Mouse (Mus musculus): ENCODE measurements around the gene Pgm3. TPM values are rescaled to one million over a fixed set of nuclear protein-coding genes. Genes with fewer than 3 reads are reported as not detected.
A peak's percentile ranks its signal among the peaks of the same experiment; 100 is the strongest.

Gene Pgm3
- polyA plus RNA-seq, 1 experiment from 2014 or later: 40.2 TPM

DNA sequence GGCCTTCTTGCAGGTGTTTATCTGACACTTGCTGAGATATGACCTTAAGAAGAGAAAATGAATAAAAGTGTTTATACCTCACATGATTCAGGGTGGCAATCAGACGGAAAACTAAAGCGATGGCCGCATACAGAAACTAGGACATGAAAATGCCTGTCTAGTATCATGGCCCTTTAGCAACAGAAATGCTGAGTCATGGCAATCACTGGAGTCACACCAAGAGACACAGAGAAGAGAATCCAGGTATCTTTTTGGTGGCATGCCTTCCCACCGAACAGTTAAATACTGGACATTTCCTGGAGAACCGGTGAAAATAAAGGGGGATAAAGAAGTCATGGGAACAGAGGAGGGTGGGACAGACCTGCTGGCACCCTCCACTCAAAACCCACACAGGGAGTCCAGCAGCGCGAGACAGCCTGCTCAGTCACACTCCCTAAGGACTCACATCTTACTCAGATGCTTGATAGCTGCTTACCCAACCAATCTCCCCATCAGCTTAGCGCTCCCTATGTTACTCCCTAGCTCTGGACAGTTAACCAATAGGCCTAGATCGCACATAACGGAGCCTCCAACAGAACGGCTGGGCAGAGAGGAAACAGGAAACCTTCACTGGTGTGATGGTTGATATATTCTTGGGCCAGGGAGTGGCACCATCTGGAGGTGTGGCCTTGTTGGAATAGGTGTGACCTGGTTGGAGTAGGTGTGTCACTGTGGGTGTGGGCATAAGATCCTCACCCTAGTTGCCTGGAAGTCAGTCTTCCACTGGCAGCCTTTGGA, 15.6 kb upstream of the Pgm3 start:
- H3K4me3 ChIP-seq (replicated peaks): no peak overlapping the region
- WGBS: 91% methylated on average over 11 of the region's 11 CpGs
- H3K4me1 ChIP-seq (replicated peaks): no peaks in the 10 kb centered on the region
- H3K9ac ChIP-seq (replicated peaks): no peak overlapping the region
- H3K27ac ChIP-seq: no peak overlapping the region
- ATAC-seq: no peak
- no peaks in the 10 kb centered on the region for H3K9me3 ChIP-seq
- H3K36me3 ChIP-seq: no peaks in the 10 kb centered on the region
- H3K27me3 ChIP-seq: no peaks in the 10 kb centered on the region
- no peak overlapping the region for H3K4me2 ChIP-seq (replicated peaks)

GRCm38 (mm10) chr9:86583740-86584139, 12.1 kb upstream of the Pgm3 start:
- no peaks in the 10 kb centered on the region for H3K9me3 ChIP-seq
- WGBS: 56% methylated on average over 3 of the region's 3 CpGs
- H3K4me1 ChIP-seq (replicated peaks): no peaks in the 10 kb centered on the region
- no peak overlapping the region for H3K9ac ChIP-seq (replicated peaks)
- no peak overlapping the region for H3K4me2 ChIP-seq (replicated peaks)
- peak; percentile 60 for ATAC-seq
- H3K36me3 ChIP-seq: no peaks in the 10 kb centered on the region
- H3K27me3 ChIP-seq: no peaks in the 10 kb centered on the region
- H3K4me3 ChIP-seq (replicated peaks): no peak overlapping the region
- no peak overlapping the region for H3K27ac ChIP-seq

- ATAC-seq: no peak
- H3K4me2 ChIP-seq (replicated peaks): no peak overlapping the region
- H3K4me3 ChIP-seq (replicated peaks): no peak overlapping the region
- H3K36me3 ChIP-seq: no peaks in the 10 kb centered on the region
- no peaks in the 10 kb centered on the region for H3K4me1 ChIP-seq (replicated peaks)
- H3K9me3 ChIP-seq: no peaks in the 10 kb centered on the region
- H3K27ac ChIP-seq: no peak overlapping the region
- no peaks in the 10 kb centered on the region for H3K27me3 ChIP-seq
- WGBS: 90% methylated on average over 10 of the region's 10 CpGs
- no peak overlapping the region for H3K9ac ChIP-seq (replicated peaks)
Observed at GRCm38 (mm10) chr9:86579657-86580056, 8.0 kb upstream of the Pgm3 start.

DNA sequence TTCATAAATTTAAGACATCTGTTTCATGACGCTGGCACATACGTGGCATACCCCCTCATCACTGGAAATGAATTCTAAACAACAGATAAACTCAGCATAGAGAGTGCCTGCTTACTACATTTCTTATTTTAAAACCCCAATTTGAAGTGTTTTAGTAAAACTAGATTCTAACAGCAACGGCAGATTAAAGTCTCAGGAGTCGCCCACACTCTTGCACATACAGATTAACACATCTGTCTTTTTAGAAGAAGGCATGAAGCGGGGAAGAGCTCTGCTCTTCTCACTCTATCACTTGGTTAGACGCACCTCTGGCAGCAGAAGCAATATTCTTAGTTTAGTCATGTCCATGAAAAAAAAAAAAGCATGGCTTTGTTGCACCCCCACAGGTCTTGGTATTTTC, 3.5 kb upstream of the Pgm3 start:
- WGBS: 95% methylated on average over 6 of the region's 6 CpGs

DNA sequence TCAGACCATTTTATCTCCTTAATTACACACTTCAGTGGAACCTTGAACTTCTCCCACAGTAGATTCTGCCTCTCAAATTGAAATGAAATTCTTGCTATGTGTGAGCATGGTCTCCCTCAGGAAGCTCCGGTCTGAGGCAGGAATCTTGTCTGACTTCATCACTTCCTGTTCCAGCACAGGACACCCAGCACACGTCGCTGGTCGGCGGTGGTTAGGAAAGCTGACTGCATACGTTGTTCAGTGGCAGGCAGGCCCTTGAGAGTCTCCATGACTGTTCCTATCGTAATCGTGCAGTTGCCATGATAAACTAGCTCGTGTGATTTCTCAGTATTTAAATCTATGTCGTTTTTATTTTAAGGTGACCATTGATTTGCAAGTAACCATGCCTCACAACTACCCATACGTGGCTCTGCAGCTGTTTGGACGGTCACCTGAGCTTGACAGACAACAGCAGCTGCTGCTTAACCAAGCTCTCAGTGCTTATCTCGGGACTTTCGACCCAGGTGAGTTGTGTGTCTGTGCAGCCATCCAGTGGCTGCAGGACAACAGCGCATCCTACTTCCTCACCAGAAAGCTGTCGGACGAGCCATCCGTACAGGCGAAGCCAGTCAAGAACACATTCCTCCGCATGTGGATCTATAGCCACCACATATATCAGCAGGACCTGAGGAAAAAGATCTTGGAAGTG, 2.1 kb upstream of the Pgm3 start:
- no peak for ATAC-seq
- no peaks in the 10 kb centered on the region for H3K27me3 ChIP-seq
- H3K9ac ChIP-seq (replicated peaks): no peak overlapping the region
- peaks cover 19% of the 10 kb centered on the region for H3K4me1 ChIP-seq (replicated peaks)
- no peak overlapping the region for H3K4me2 ChIP-seq (replicated peaks)
- H3K36me3 ChIP-seq: peaks cover 8% of the 10 kb centered on the region; the same call in 1 of the 2 replicates
- 89% methylated on average over 20 of the region's 20 CpGs for WGBS
- no peak overlapping the region for H3K27ac ChIP-seq
- no peaks in the 10 kb centered on the region for H3K9me3 ChIP-seq
- H3K4me3 ChIP-seq (replicated peaks): no peak overlapping the region

More for the DNA sequence above, 3.5 kb upstream of the Pgm3 start:
- Histone ChIP-seq H3K4me3 (replicated peaks) (no peak overlapping the region), H3K4me2 (replicated peaks) (no peak overlapping the region), H3K9me3 (no peaks in the 10 kb centered on the region), H3K9ac (replicated peaks) (no peak overlapping the region), H3K27ac (no peak overlapping the region), H3K36me3 (no peaks in the 10 kb centered on the region), H3K4me1 (replicated peaks) (peaks cover 17% of the 10 kb centered on the region), H3K27me3 (no peaks in the 10 kb centered on the region)
- ATAC-seq: no peak

- no peak for ATAC-seq
- Histone ChIP-seq H3K4me3 (replicated peaks) (peak overlapping the region; percentile 77), H3K4me2 (replicated peaks) (peak overlapping the region; percentile 99), H3K9ac (replicated peaks) (peak overlapping the region; percentile 72), H3K36me3 (peaks cover 17% of the 10 kb centered on the region), H3K27ac (no peak overlapping the region), H3K4me1 (replicated peaks) (peaks cover 19% of the 10 kb centered on the region), H3K27me3 (no peaks in the 10 kb centered on the region), H3K9me3 (no peaks in the 10 kb centered on the region)
- WGBS: 6% methylated on average over 13 of the region's 13 CpGs
Observed at GRCm38 (mm10) chr9:86572636-86573291, 1.1 kb upstream of the Pgm3 start.

- Histone ChIP-seq H3K9ac (replicated peaks) (peak overlapping the region; percentile 72), H3K4me1 (replicated peaks) (peaks cover 19% of the 10 kb centered on the region), H3K27me3 (no peaks in the 10 kb centered on the region), H3K4me2 (replicated peaks) (peak overlapping the region; percentile 99), H3K4me3 (replicated peaks) (peak overlapping the region; percentile 77), H3K36me3 (peaks cover 19% of the 10 kb centered on the region), H3K27ac (no peak overlapping the region), H3K9me3 (no peaks in the 10 kb centered on the region)
- ATAC-seq: no peak
- WGBS: 2% methylated on average over 25 of the region's 25 CpGs
Observed at GRCm38 (mm10) chr9:86572196-86572595, 554 bp upstream of the Pgm3 start.

DNA sequence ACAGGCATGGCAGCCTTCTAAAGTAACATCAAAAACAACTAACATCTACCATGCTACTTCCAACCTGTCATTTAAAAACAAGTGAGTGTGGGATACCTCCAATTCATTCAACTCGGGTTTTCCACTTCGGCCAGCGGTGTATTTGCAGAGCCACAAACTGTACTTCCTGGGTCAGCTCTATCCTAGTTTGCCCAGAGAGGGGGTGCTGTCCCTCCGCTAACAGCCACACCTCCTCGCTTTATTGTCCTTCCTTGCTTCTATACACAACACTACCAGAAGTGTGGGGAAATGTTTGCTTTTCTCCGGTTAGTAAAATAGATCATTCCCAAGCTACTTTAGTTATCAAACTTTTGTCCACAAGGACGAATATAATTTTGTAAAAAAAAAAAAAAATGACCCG, 696 bp downstream of the Pgm3 start:
- ATAC-seq: no peak
- WGBS: 22% methylated on average over 8 of the region's 8 CpGs
- no peak overlapping the region for H3K27ac ChIP-seq

GRCm38 (mm10) chr9:86570261-86570890, 1.3 kb downstream of the Pgm3 start:
- H3K27me3 ChIP-seq: no peaks in the 10 kb centered on the region
- 85% methylated on average over 10 of the region's 10 CpGs for WGBS
- H3K4me3 ChIP-seq (replicated peaks): peak overlapping the region; percentile 77
- H3K4me1 ChIP-seq (replicated peaks): peaks cover 19% of the 10 kb centered on the region
- 0 out of 2 replicates have a peak overlapping the region, but pooled peaks have one; percentile 78 for H3K9ac ChIP-seq (replicated peaks)
- H3K36me3 ChIP-seq: peaks cover 32% of the 10 kb centered on the region
- H3K27ac ChIP-seq: no peak overlapping the region
- H3K9me3 ChIP-seq: no peaks in the 10 kb centered on the region
- ATAC-seq: no peak
- H3K4me2 ChIP-seq (replicated peaks): peak overlapping the region; percentile 99

More for the DNA sequence above, 696 bp downstream of the Pgm3 start:
- Histone ChIP-seq H3K27me3 (no peaks in the 10 kb centered on the region), H3K4me3 (replicated peaks) (peak overlapping the region; percentile 77), H3K9ac (replicated peaks) (peak overlapping the region; percentile 78), H3K9me3 (no peaks in the 10 kb centered on the region), H3K36me3 (peaks cover 27% of the 10 kb centered on the region), H3K4me1 (replicated peaks) (peaks cover 19% of the 10 kb centered on the region), H3K4me2 (replicated peaks) (peak overlapping the region; percentile 99)

DNA sequence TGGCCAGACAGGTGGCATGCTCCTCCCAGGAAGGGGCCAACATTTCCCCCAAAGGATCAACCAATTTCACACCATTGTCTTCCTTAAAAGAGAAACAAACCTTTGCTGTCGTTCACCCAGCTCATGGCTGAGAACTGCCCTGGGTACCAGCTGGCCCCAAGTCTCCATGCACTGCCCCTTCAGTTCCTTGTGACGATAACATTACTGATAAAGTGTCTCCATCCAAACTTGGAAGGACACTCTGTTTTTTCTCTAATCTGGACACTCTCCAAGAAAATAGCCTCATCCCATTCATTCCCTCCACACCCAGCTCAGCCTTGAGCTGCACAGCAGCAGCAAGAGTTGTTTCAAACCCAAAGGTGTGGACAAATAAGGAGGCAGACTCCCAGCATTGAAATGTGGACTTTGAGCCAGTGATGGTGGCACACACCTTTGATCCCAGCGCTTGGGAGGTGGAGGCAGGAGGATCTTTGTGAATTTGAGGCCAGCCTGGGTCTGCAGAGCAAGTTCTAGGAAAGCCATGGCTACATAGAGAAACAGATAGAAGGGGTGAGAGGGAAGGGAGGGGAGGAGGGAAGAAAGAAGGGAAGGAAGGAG, 2.2 kb downstream of the Pgm3 start:
- peaks cover 42% of the 10 kb centered on the region for H3K36me3 ChIP-seq
- no peak overlapping the region for H3K4me3 ChIP-seq (replicated peaks)
- H3K9me3 ChIP-seq: no peaks in the 10 kb centered on the region
- ATAC-seq: no peak
- H3K9ac ChIP-seq (replicated peaks): no peak overlapping the region
- WGBS: 81% methylated on average over 3 of the region's 3 CpGs
- no peak overlapping the region for H3K27ac ChIP-seq
- H3K27me3 ChIP-seq: no peaks in the 10 kb centered on the region
- H3K4me2 ChIP-seq (replicated peaks): no peak overlapping the region
- peaks cover 19% of the 10 kb centered on the region for H3K4me1 ChIP-seq (replicated peaks)

- H3K36me3 ChIP-seq: peaks cover 85% of the 10 kb centered on the region
- 91% methylated on average over 3 of the region's 3 CpGs for WGBS
- H3K9me3 ChIP-seq: no peaks in the 10 kb centered on the region
- H3K4me1 ChIP-seq (replicated peaks): no peaks in the 10 kb centered on the region
- H3K9ac ChIP-seq (replicated peaks): no peak overlapping the region
- ATAC-seq: no peak
- no peak overlapping the region for H3K27ac ChIP-seq
- no peak overlapping the region for H3K4me3 ChIP-seq (replicated peaks)
- H3K27me3 ChIP-seq: no peaks in the 10 kb centered on the region
- no peak overlapping the region for H3K4me2 ChIP-seq (replicated peaks)
Observed at GRCm38 (mm10) chr9:86560543-86560942, 11.1 kb downstream of the Pgm3 start.
